Mouse (Mus musculus): ENCODE results near the gene Txndc8.

DNA sequence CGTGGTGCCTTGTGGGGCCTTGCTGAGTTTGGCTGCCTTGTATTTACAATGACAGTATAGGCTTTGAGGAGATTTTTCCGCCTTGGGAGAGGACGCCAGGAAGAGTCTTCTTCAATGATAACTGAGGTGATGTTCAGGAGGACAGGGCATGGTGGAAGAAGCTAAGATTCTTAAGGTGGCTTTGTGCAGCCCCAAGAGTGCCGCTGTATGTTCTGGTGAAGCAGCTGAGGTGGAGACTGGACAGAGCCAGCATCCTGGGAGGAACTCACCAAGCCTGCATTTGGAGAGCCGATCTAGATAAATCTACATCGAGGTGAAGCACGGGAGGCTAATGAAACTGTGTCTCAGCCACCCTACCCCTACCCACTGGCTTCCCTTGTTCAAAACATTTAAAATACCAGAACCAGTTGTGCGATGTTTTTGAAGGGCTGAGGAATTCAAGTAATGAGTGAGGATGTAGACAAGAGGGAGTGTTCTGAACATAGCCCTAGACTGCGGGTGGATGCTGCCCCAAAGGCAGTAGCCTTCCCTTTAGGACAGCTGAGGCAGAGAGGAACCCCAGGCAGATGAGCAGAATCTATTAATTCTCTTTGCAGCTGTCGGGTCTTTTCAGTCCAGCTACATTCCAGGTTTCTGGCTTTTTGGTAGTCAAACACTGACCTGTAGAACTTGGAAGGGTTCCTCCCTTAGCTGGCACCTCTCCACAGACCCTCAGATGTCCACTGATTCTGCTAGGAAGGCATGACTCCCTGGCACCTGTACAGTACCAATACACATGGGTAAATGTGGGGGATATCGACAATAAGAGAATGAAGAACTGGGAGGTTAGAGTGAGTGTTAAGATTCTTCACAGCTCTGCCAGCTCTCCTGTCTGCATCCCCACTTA, 51.5 kb downstream of the Txndc8 start:
- TF ChIP-seq CTCF (IDR thresholded peaks at IDR 0.05; ENCODE audit: borderline replicate concordance, control insufficient read depth, extremely low read depth, insufficient read depth, low read length, poor library complexity) (no peak), POLR2A (IDR thresholded peaks at IDR 0.05; ENCODE audit: control insufficient read depth, extremely low read depth, insufficient read depth, low read length, poor library complexity) (no peak)
